Mouse (Mus musculus) megakaryocyte-erythroid progenitor cell, adult 5-6 weeks (primary cell): ENCODE measurements around the gene Mta2. TPM values are rescaled to one million over a fixed set of nuclear protein-coding genes. Genes with fewer than 3 reads are reported as not detected.

Experiments used
- ATAC-seq: replicated peaks from 2 replicates; pipeline ENCODE4 v1.8.0; 2016; ENCODE audit warnings: mild to moderate bottlenecking, inconsistent platforms; ENCODE audit not compliant: severe bottlenecking, poor library complexity, low FRiP score, low TSS enrichment
- total RNA-seq, 2 experiments: library from RNA; stranded (forward) in 1 of 2; stranded (reverse) in 1 of 2; fragments of 200-1000, 215-1000 nt in 1 of 2; fragments of >200 nt in 1 of 2; fragmentation: Nextera tagmentation in 1 of 2; gene quantifications; 2 replicates each; pipeline ENCODE4 v1.2.3; 2014 to 2017

Mta2 gene
- total RNA-seq, 2 experiments from 2014 or later = 173 to 206 TPM

DNA sequence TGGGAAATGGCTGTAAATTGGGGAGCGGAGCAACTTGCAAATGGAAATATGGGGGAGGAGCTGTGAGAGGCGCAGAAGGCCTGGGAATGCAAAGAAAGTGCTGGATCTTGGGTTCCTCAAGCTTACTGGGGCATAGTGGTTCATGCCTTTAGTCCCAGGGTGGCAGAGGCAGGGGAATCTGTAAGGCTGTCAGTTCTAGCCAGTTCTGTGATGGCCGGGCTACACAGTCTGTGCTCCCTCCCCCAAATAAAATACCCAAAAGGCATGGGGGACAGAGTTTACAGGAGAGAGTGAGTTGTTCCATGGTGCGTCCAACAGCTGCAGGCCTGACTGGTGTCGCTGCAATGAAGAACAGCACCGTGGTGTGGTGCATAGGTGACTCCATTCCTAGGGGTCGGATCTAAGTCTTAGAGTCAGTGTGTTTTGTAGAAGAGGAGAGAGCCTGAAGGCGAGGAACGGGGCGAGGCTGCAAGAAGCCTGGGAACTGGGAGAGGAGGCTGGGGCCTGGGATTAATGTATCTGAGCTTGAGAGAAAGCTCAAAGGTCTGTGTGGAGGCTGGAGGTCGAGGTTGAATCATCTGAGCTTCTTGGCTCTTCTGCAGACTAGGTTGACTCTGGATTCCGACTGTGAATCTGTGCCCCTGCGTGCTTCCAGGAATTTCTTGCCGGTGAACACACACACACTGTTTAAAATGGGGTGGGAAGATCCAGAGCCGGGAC, 46.8 kb downstream of the Mta2 start:
- ATAC-seq = no peak

DNA sequence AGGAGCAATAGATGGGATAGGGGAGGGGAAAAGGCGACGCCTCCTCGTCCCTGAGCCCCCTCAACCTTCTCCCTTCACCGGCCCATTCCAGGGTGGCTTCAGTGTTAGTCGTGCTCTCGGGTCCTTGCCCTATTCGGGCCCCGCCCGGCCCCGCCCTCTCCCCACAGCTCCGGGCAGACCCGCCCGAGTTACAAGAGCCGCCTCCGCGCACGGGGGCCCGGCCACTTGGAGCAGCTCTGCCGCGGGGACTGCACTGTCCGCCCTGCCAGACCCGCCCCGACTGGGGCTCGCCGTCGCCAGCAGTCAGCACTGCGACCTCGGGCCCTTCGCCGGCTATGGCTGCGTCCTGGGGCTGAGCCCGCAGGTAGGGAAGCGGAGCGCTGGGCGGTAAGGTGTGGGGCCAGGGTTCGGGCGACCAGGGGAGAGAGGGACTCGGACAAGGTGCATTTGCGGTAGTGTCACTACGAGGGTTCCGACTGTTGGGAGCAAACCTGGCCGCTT, 47.4 kb downstream of the Mta2 start, which contains the start of gene Ahnak:
Ahnak (plus strand) TSS at position 219 of the 501 bp plus-strand sequence.
- peak; percentile 23; the same call in 1 of the 2 replicates for ATAC-seq

DNA sequence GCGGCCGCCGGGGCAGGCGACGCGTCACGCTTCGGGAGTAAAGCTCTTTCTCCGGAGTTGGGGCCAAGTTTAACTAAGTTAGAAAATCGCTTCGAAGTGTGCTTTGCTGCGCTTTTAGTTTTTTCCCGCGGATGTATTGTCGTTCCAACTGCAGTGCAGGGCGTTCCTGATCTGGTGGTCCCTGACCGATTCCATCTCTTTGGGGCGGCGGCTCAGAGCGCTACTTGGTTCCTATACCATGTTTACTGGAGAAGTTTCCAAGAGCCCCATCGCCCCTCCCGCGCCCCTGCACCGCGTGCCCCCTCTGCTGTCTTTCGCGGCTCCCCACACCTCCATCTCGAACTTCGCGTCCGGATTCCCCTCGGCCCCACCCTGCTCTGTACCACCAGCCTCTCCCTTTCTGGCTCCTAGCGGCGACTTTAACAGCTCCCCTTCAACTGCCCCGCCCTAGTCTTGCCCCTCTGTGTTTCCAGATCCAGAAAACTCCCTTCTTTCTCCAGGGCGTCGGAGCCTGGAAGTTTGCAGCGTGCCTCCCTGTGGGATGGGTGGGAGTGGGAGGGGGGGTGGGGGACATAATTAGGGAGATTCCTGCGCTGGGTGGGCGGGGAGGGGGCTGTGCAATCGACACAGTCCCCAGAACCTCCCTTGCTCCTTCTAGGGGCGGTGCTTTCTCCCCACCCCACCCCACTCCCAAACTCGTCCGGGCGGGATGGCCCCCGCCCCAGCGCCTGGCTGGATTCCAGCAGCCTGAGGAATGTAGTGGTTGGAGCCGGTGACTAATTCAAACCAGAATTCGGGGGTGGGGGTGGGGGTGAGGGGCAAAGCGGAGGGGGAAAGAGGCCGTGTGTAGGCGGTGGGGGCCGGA, 48.1 kb downstream of the Mta2 start:
- ATAC-seq = no peak

DNA sequence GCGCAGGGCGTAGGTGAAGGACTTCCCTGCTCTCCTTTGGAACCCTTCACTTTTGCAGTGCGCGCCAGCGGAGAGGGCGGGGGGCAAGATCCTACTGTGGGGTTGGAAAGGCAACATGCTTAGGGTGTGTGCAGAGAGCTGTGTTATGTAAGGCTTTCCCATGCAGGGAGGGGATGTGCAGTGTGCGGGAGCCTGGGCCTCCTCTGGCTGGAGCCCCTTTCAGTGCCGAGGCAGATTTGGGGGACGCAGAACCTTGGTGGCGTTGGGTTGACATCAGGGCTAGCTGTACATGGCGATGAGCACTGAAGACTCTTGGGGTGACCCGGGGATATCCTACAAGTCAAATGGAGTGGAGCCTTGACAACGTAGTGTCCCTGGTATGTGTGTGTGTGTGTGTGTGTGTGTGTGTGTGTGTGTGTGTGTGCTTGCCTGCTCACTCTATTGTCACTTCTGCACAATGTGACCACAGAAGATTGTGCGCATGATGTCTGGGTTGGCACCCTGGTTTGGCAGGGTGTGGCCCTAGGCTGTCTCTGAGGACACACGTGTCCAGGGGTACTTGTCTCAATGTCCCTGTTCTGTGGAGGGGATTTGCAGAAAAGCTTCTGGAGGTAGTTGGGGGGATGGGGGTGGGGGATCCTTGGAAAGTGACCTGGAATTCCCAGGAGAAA, 48.9 kb downstream of the Mta2 start:
- ATAC-seq = no peak

DNA sequence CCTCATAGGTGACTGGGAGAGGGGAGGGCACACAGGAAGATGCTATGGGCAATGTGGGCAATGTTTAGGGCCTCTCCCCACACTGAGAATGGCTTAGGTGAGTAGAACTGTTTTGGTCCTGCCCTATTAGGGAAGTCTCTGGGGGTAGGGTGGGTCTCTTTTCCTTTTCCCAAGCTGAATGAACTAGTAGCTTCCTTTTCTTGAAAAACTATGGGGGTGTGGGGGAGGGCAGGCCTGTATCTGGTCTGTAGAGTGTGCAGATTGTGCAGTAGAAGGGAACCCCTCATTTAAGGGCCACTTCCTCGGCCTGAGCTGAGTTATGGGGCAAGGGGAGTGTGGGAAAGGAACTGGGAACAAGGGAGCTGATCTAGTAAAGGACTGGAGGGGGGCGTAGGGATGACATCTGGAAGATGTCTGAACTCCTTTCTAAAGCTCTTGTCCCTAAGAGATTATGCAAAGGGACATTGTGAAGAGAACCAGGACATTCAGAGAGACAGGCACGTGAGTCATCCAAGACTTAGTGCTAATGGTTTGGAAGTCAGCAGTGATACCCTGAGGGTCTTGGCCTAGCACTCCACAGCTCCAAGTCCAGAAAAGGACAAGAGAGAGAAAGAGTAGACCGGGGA, 49.7 kb downstream of the Mta2 start:
- ATAC-seq = no peak

DNA sequence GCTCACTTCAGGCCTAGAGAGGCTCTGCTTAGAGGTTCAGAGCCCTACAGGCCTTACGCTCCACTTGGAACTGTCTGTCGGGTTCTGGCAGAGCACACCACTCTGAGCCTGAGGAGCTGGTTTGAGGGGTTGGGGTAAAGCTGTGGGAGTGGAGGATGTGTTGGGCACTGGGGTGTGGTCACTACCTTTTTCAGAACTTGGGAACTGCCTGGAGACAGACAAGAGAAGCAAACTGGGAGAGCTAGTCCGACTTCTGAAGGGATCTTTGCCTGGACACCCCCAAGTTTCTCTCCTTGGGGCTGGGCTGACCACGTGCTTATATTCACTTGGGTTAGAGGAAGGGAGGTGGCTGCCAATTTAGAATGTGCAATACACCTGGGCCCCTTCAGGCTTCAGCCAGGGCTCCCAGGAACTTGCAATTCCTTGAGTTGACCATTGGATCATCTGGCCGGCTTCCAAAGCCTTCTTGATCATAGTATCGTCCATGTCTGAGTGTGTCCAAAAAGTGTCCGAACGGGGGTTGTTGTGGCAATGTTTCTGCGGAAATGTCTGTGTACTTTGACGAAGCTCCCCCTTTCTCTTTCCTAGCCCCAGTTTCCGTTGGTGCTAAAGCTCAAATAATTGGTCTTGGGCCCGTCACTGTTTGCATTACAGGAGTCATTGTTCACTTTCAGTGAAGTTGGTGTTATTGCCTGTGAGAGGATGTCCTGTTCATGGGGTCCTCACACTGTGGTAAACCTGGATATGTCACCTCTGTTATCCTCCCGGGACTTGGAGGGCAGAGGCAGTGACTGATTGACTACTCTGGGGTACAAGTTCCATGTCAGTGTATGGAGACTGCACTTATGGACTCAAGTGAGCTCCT, 50.4 kb downstream of the Mta2 start:
- ATAC-seq = no peak

DNA sequence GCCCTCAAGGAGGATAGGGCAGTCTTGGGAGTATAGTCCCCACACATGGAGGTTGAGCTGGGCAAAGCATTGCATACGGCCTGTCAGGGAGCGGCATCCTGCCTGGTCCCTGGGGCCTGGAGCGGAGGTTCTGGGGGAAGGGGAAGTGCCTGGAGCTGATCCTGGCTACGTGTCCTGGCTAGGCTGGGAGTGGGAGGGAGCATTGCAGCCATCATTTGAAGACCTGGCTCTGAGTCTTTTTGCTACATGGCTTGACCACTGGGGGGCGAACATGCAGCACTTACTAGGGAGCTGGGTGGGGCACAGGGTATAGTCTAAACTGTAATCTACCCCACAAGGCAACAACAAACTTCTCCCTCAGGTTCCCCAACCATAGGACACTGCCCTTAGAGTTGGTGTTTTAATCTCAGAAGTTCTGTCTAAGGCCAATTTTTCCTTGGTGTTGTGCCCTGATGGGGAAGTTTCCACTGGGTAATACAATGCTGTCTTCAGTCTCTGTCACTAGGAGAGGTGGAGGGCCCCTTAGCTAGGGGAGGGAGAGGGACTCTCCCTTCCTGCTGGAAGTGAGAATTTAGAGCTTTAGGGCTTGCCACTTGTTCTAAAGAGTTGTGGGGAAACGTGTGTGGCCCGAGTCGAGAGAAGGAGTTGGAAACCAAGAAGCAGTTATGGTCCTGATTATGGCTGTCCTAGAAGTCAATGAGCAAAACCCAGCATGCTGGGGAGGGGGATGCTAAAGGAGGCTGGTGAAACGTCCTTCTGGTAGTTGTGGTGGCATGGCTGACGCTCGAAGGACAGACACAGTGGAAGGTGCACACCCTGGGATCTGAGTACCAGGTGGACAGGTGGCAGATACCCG, 51.3 kb downstream of the Mta2 start:
- peak; percentile 71 for ATAC-seq

DNA sequence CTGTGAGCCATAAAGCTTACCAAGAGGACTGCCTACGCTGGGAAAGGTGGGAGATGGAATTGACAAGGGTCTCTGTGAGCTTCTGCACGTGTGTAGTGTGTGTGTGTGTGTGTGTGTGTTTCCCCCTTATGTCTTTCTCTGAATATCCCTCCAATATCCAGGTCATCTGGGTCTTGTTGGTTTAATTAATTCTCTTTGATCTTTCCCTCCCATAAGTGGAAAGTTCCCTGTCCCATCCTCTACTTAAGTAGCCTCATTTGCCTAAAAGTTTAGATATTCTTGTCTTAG, 51.9 kb downstream of the Mta2 start:
- ATAC-seq = no peak

DNA sequence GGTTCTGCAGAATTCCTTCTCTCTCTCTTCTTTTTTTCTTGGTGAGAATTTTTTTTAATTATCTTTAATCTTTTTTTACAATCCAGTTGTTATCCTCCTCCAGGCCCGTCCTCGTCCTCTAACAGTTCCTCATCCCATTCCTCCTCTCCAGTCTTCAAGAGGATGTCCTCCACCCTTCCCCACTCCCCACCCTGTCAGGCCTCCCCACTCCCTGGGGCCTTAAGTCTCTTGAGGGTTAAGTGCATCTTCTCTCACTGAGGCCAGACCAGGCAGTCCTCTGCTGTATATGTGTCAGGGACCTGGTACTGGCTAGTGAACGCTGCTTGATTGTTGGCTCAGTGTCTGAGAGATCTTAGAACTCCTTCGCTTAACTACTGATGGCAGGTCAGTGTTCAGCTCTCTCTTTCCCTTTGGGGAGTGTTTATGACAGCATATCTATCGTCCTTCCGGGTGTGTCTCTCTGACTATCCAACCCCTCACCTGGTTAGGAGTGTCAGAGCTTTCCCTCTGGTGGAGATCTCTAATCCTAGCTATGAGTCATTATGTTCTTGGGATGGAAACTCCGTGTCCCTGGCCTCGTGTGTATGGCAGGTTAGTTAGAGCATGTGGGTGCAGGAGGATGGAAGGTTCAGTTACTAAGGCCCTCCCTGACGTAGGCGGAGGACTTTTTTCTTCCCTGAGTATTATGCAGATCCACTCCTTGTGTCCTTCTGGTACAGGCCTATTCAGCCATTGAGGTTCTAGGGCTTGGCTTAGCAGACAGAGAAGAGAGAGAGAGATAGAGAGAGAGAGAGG, 53.3 kb downstream of the Mta2 start:
- no peak for ATAC-seq

DNA sequence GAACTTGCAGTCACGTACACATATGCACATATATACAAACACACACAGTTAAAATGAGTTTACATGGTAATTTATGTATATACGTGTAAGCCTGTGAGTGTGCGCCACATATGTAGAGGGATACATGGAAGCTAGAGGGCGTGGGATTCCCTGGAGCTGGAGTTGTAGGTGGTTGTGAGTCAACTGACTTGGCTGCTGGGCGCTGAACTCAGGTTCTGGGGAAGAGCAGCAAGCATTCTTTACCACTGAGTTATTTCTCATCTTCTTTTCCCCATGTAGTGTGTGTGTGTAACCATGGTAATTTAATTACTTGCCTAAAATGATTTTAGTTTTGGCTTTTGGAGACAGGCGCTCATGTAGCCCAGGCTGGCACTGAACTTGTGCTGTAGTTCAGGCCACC, 54.9 kb downstream of the Mta2 start:
- no peak for ATAC-seq

DNA sequence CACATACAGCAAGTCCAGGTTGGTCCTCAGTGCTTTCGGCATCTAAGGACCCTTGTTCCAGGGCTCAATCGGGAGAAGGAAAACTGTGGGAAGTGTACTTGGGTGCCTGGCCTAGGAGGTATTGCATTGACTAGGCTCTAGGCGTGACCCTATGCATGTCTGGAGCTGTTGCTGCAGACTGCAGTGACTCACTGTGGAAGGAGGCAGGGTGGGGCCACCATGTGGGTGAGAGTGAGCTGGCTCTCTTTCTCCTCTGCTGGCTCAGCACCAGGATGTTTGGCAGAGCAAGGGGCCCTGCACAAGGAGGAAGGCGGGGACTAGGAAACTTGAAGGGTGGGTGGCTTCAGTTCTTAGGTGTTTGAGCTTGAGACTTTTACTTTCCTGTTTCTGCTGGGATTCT, 55.9 kb downstream of the Mta2 start:
- peak; percentile 85 for ATAC-seq

DNA sequence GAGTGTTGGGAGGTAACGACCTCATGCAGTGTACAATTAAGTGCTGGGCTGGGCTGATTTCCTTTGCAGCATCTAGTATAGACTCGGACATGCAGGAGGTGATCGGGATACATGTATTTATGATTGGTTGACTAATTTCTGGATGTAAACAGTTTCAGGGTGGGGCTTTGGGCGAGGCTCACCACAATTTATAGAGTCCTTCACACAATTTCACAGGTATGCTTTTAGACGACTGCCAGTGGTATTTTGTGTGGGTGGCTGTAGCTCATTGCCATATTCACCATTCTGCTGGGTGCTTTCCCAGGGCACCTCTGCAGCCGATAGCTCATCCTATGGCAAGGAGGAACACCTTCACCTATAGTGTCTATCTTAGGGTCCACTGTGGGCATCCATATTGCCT, 56.9 kb downstream of the Mta2 start:
- ATAC-seq = no peak

DNA sequence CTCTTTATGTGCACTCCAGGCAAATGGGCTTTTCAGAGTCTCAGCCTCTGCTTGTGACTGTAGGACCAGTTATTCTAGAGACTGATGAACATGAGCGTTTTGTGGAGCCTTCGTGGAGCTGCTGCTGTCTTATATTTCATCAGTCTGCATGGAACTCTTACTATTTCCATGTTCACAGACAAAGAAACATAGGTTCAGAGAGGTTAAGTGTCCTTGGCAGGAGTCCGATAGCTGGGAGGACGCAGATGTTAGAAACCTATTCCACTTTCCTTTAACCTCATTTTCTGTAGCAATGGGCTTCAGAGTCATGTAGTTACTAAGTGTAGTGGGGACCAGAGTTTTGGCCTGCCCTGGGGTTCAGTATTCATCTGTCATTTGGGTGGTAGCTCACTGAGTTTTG, 57.5 kb downstream of the Mta2 start:
- ATAC-seq = no peak
